25 mouse cellular contexts compared by ENCODE assay signal in the genomic region with DNA sequence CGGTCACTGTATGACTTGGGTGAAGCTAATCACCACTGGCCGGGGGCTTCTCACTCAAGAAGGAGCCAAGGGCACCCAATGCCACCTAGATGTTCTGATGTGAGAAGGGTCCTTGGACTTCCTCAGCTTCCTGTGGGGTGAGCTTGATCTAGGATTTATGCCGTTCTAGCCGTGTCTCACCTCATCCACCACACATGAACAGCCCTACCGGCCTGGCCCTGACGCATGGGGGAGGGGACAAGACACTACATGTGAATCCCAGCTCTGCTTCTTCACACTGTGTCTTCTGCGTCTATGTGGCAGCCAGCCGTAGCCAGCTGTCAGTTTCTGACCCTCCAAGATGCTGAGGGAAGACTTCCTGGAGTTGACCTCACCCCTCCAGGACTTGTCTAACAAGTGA. TPM values are rescaled to one million over a fixed set of nuclear protein-coding genes. Genes with fewer than 3 reads are reported as not detected.
DNase-seq lines count a peak whose midpoint lies in the region; ATAC-seq and TF ChIP-seq lines count a peak whose summit lies in the region.
"Had no signal": no experiment of that assay in that cellular context is flagged by ENCODE, and none has a peak within 500 bp of the region (broad histone marks: within the 10 kb centered on the region; RNA-seq: fewer than 3 reads in every experiment).

No protein-coding gene starts in this region.

- peak; percentile 23; the same call in 1 of the 2 replicates for ATAC-seq in embryonic facial prominence, embryonic 13.5 days (ENCODE audit: insufficient number of reproducible peaks, insufficient read depth, low FRiP score, low TSS enrichment, low read depth)
- ATAC-seq in stomach, postnatal 0 days (ENCODE audit: low FRiP score, low TSS enrichment) = 0 out of 2 replicates have a peak, but pooled peaks have one; percentile 29
- ATAC-seq: activated CD4-positive, CD25-positive, alpha-beta regulatory T cell, adult 4 months; forebrain, embryonic 13.5 days; forebrain, embryonic 16.5 days; hindbrain, postnatal 0 days; inflammation-experienced regulatory T-cells, adult 6 months had no signal

- 93% methylated on average over 8 of the region's 8 CpGs for WGBS in embryonic facial prominence, embryonic 13.5 days
- WGBS in embryonic facial prominence, embryonic 10.5 days = 90% methylated on average over 8 of the region's 8 CpGs
- 83% methylated on average over 8 of the region's 8 CpGs for WGBS in heart, adult 2 months
- 96% methylated on average over 8 of the region's 8 CpGs for WGBS in thymus, adult 2 months
- WGBS in stomach, postnatal 0 days = 85% methylated on average over 8 of the region's 8 CpGs

- DNase-seq in embryonic facial prominence, embryonic 10.5 days (ENCODE audit: low spot score) = no peak
- no peak for DNase-seq in heart, adult 2 months
- no peak for DNase-seq in heart, postnatal 36 days
- no peak for DNase-seq in thymus, adult 2 months
- DNase-seq in thymus, postnatal 10 days (ENCODE audit: low spot score in 2 of 2) = no peak
- no peak for DNase-seq in stomach, postnatal 0 days (ENCODE audit: low spot score)
- DNase-seq in layer of hippocampus, adult 9-10 months (ENCODE audit: low spot score) = no peak
- DNase-seq: adrenal gland, adult 8-10 months; adrenal gland, postnatal 36 days; cerebellum, adult 18-20 months; cerebellum, adult 9-10 months; cerebellum, postnatal 14 days; gastrocnemius, postnatal 14 days; heart, postnatal 4 days had no signal

- H3K36me3 ChIP-seq in embryonic facial prominence, embryonic 13.5 days = no peaks in the 10 kb centered on the region
- no peaks in the 10 kb centered on the region for H3K36me3 ChIP-seq in embryonic facial prominence, embryonic 10.5 days (replicated peaks)
- no peaks in the 10 kb centered on the region for H3K36me3 ChIP-seq in heart, adult 2 months (ENCODE audit: control insufficient read depth, insufficient read depth, low read length)
- H3K36me3 ChIP-seq in thymus, adult 2 months (ENCODE audit: control insufficient read depth, insufficient read depth, low read length) = no peaks in the 10 kb centered on the region
- H3K36me3 ChIP-seq in stomach, postnatal 0 days (ENCODE audit: control insufficient read depth, insufficient read depth, low read length) = no peaks in the 10 kb centered on the region
- H3K36me3 ChIP-seq: embryonic facial prominence, embryonic 12.5 days; heart, embryonic 12.5 days; heart, embryonic 15.5 days had no signal

- H3K4me3 ChIP-seq in embryonic facial prominence, embryonic 13.5 days = no peak overlapping the region
- no peak overlapping the region for H3K4me3 ChIP-seq in embryonic facial prominence, embryonic 10.5 days
- H3K4me3 ChIP-seq in heart, adult 2 months = no peak overlapping the region
- H3K4me3 ChIP-seq in thymus, adult 2 months (ENCODE audit: control insufficient read depth, insufficient read depth, low read length) = no peak overlapping the region
- no peak overlapping the region for H3K4me3 ChIP-seq in stomach, postnatal 0 days (ENCODE audit: low read depth, low read length)
- H3K4me3 ChIP-seq: embryonic facial prominence, embryonic 12.5 days; erythroblast, embryonic 14.5 days; forebrain, embryonic 13.5 days; heart, embryonic 12.5 days; heart, embryonic 15.5 days had no signal

- TF ChIP-seq EP300 in heart, adult 2 months (IDR thresholded peaks at IDR 0.05; ENCODE audit: insufficient read depth, low read depth, low read length) = no peak
- no peak for TF ChIP-seq EP300 in stomach, postnatal 0 days (optimal IDR thresholded peaks at IDR 0.05)

- H3K4me2 ChIP-seq in embryonic facial prominence, embryonic 13.5 days = no peak overlapping the region
- H3K4me2 ChIP-seq in stomach, postnatal 0 days (replicated peaks; ENCODE audit: low read depth) = no peak overlapping the region
- H3K4me2 ChIP-seq: embryonic facial prominence, embryonic 12.5 days; forebrain, embryonic 13.5 days; heart, embryonic 12.5 days; heart, embryonic 15.5 days; hindbrain, embryonic 14.5 days had no signal

- H3K27ac ChIP-seq in embryonic facial prominence, embryonic 13.5 days = no peak overlapping the region
- no peak overlapping the region for H3K27ac ChIP-seq in embryonic facial prominence, embryonic 10.5 days (replicated peaks)
- peak overlapping the region; percentile 45 for H3K27ac ChIP-seq in heart, adult 2 months
- no peak overlapping the region for H3K27ac ChIP-seq in thymus, adult 2 months (ENCODE audit: control insufficient read depth, insufficient read depth, low read length)
- no peak overlapping the region for H3K27ac ChIP-seq in stomach, postnatal 0 days (replicated peaks)
- H3K27ac ChIP-seq: embryonic facial prominence, embryonic 12.5 days; forebrain, embryonic 13.5 days; heart, embryonic 15.5 days; hindbrain, embryonic 14.5 days; hindbrain, postnatal 0 days had no signal

- no peak for TF ChIP-seq POLR2A in heart, adult 2 months (IDR thresholded peaks at IDR 0.05; ENCODE audit: insufficient read depth, low read depth, low read length)
- TF ChIP-seq POLR2A in thymus, adult 2 months (IDR thresholded peaks at IDR 0.05; ENCODE audit: control insufficient read depth, extremely low read depth, insufficient read depth, low read length, poor library complexity) = 0 out of 2 replicates have a peak, but pooled peaks have one; percentile 15

- no peak overlapping the region for H3K9ac ChIP-seq in embryonic facial prominence, embryonic 13.5 days
- H3K9ac ChIP-seq in heart, adult 2 months (ENCODE audit: low read depth, low read length) = no peak overlapping the region
- H3K9ac ChIP-seq in stomach, postnatal 0 days (ENCODE audit: low read length) = no peak overlapping the region
- H3K9ac ChIP-seq: embryonic facial prominence, embryonic 12.5 days; forebrain, embryonic 13.5 days; heart, embryonic 12.5 days; heart, embryonic 15.5 days; hindbrain, embryonic 14.5 days had no signal

- no peaks in the 10 kb centered on the region for H3K9me3 ChIP-seq in embryonic facial prominence, embryonic 13.5 days
- H3K9me3 ChIP-seq in embryonic facial prominence, embryonic 10.5 days = no peaks in the 10 kb centered on the region
- no peaks in the 10 kb centered on the region for H3K9me3 ChIP-seq in stomach, postnatal 0 days (ENCODE audit: control insufficient read depth, low read length)
- H3K9me3 ChIP-seq: embryonic facial prominence, embryonic 12.5 days; forebrain, embryonic 13.5 days; heart, embryonic 15.5 days had no signal

- no peaks in the 10 kb centered on the region for H3K27me3 ChIP-seq in embryonic facial prominence, embryonic 13.5 days
- no peaks in the 10 kb centered on the region for H3K27me3 ChIP-seq in embryonic facial prominence, embryonic 10.5 days (replicated peaks; ENCODE audit: low read depth, poor library complexity, severe bottlenecking)
- H3K27me3 ChIP-seq in heart, adult 2 months (ENCODE audit: control insufficient read depth, insufficient read depth, low read length) = no peaks in the 10 kb centered on the region
- no peaks in the 10 kb centered on the region for H3K27me3 ChIP-seq in thymus, adult 2 months (ENCODE audit: control insufficient read depth, insufficient read depth, low read length)
- no peaks in the 10 kb centered on the region for H3K27me3 ChIP-seq in stomach, postnatal 0 days (ENCODE audit: control insufficient read depth, insufficient read depth, low read length)
- H3K27me3 ChIP-seq: embryonic facial prominence, embryonic 12.5 days; forebrain, embryonic 13.5 days; heart, embryonic 12.5 days; heart, embryonic 15.5 days had no signal

- peaks cover 7% of the 10 kb centered on the region for H3K4me1 ChIP-seq in embryonic facial prominence, embryonic 13.5 days
- 0 out of 2 replicates have a peak, but pooled peaks cover 2% of the 10 kb centered on the region for H3K4me1 ChIP-seq in embryonic facial prominence, embryonic 10.5 days
- peaks cover 5% of the 10 kb centered on the region; the same call in 1 of the 2 replicates for H3K4me1 ChIP-seq in heart, adult 2 months (ENCODE audit: control insufficient read depth, insufficient read depth, low read length)
- H3K4me1 ChIP-seq in thymus, adult 2 months (replicated peaks; ENCODE audit: control insufficient read depth, insufficient read depth, low read length) = peaks cover 4% of the 10 kb centered on the region
- no peaks in the 10 kb centered on the region for H3K4me1 ChIP-seq in stomach, postnatal 0 days (replicated peaks; ENCODE audit: control insufficient read depth, insufficient read depth)
- H3K4me1 ChIP-seq: forebrain, embryonic 13.5 days had no signal

- TF ChIP-seq CTCF in heart, adult 2 months (IDR thresholded peaks at IDR 0.05) = no peak
- TF ChIP-seq CTCF in thymus, adult 2 months (IDR thresholded peaks at IDR 0.05; ENCODE audit: borderline replicate concordance, control insufficient read depth, extremely low read depth, insufficient read depth, low read length, poor library complexity) = no peak
- TF ChIP-seq CTCF in stomach, postnatal 0 days (IDR thresholded peaks at IDR 0.05; ENCODE audit: low read depth) = no peak

- intact Hi-C loops in heart, adult 2 months (cut with DNase I) = loop anchor here (5.0 to 10.0 kb wide), 2 partner anchors 34 to 326 kb away; no protein-coding TSS in a partner anchor
- intact Hi-C loops in heart, postnatal 36 days (cut with DNase I) = no loop called here

- H3K79me2 ChIP-seq in heart, adult 2 months (replicated peaks; ENCODE audit: control insufficient read depth, insufficient read depth, low read length) = no peaks in the 10 kb centered on the region

RNA-seq across cellular contexts. Expression of a gene that starts 7.7 kb away (rescaled TPM):
- polyA plus RNA-seq in embryonic facial prominence, embryonic 13.5 days (2015; fragmentation: Nextera tagmentation; extraction: Ambion mirVana) = 0.78 and 1.1 TPM in 2 replicates
- polyA plus RNA-seq in embryonic facial prominence, embryonic 10.5 days (2016; fragmentation: Nextera tagmentation; extraction: Ambion mirVana) = 2.0 and 2.2 TPM in 2 replicates
- total RNA-seq in heart, adult 2 months (2021) = 1 to 10 TPM; 2.3 to 2.4 TPM
- polyA plus RNA-seq in heart, adult 2 months (2012; rRNA removed) = 3.4 and 5.1 TPM in 2 replicates
- 1 to 10 TPM; 3.6 to 3.9 TPM for total RNA-seq in heart, postnatal 36 days (2021)
- 3.7 and 11.4 TPM in 2 replicates for polyA plus RNA-seq in thymus, adult 2 months (2012; rRNA removed)
- 0.65 and 0.75 TPM in 2 replicates for polyA plus RNA-seq in stomach, postnatal 0 days (2015; fragmentation: Nextera tagmentation; extraction: Ambion mirVana)

RNA-seq across cellular contexts. Expression of a gene that starts 18.8 kb away (rescaled TPM):
- 8.7 and 10.3 TPM in 2 replicates for polyA plus RNA-seq in embryonic facial prominence, embryonic 13.5 days (2015; fragmentation: Nextera tagmentation; extraction: Ambion mirVana)
- 9.3 and 9.8 TPM in 2 replicates for polyA plus RNA-seq in embryonic facial prominence, embryonic 10.5 days (2016; fragmentation: Nextera tagmentation; extraction: Ambion mirVana)
- total RNA-seq in heart, adult 2 months (2021) = 1 to 10 TPM; 5.4 to 5.7 TPM
- 4.3 and 4.6 TPM in 2 replicates for polyA plus RNA-seq in heart, adult 2 months (2012; rRNA removed)
- total RNA-seq in heart, postnatal 36 days (2021) = 1 to 10 TPM; 3.4 to 4.6 TPM
- 1.3 and 2.1 TPM in 2 replicates for polyA plus RNA-seq in thymus, adult 2 months (2012; rRNA removed)
- polyA plus RNA-seq in stomach, postnatal 0 days (2015; fragmentation: Nextera tagmentation; extraction: Ambion mirVana) = 3.0 and 3.5 TPM in 2 replicates
- polyA plus RNA-seq: activated CD4-positive, CD25-positive, alpha-beta regulatory T cell, adult 4 months; erythroblast, embryonic 14.5 days; inflammation-experienced regulatory T-cells, adult 6 months had no signal

RNA-seq across cellular contexts. Expression of a gene that starts 48.2 kb away (rescaled TPM):
- 108 and 109 TPM in 2 replicates for polyA plus RNA-seq in embryonic facial prominence, embryonic 13.5 days (2015; fragmentation: Nextera tagmentation; extraction: Ambion mirVana)
- polyA plus RNA-seq in embryonic facial prominence, embryonic 10.5 days (2016; fragmentation: Nextera tagmentation; extraction: Ambion mirVana) = 106 TPM in 2 replicates
- 100 to 1,000 TPM; 668 to 715 TPM for total RNA-seq in heart, adult 2 months (2021)
- polyA plus RNA-seq in heart, adult 2 months (2012; rRNA removed) = 423 and 709 TPM in 2 replicates
- 100 to 1,000 TPM; 681 to 829 TPM for total RNA-seq in heart, postnatal 36 days (2021)
- polyA plus RNA-seq in thymus, adult 2 months (2012; rRNA removed) = 131 and 135 TPM in 2 replicates
- 63.2 and 70.2 TPM in 2 replicates for polyA plus RNA-seq in stomach, postnatal 0 days (2015; fragmentation: Nextera tagmentation; extraction: Ambion mirVana)

RNA-seq across cellular contexts. Expression of a gene that starts 48.2 kb away (rescaled TPM):
- 2.9 and 3.7 TPM in 2 replicates for polyA plus RNA-seq in embryonic facial prominence, embryonic 13.5 days (2015; fragmentation: Nextera tagmentation; extraction: Ambion mirVana)
- 2.9 and 3.7 TPM in 2 replicates for polyA plus RNA-seq in embryonic facial prominence, embryonic 10.5 days (2016; fragmentation: Nextera tagmentation; extraction: Ambion mirVana)
- total RNA-seq in heart, adult 2 months (2021) = 1 to 10 TPM; 1.2 to 1.5 TPM
- 1.1 and 1.7 TPM in 2 replicates for polyA plus RNA-seq in heart, adult 2 months (2012; rRNA removed)
- total RNA-seq in heart, postnatal 36 days (2021) = 1 to 10 TPM; 2.1 to 2.3 TPM
- polyA plus RNA-seq in thymus, adult 2 months (2012; rRNA removed) = 2.6 and 4.4 TPM in 2 replicates
- polyA plus RNA-seq in stomach, postnatal 0 days (2015; fragmentation: Nextera tagmentation; extraction: Ambion mirVana) = 1.5 and 1.9 TPM in 2 replicates
